Mouse (Mus musculus): ENCODE measurements around the gene Top3b.
"Not testable (repeated sequence)": the region's sequence is repeated elsewhere in the genome, so short reads cannot be mapped to it uniquely, and the experiment has no call there.

The Top3b gene

DNA sequence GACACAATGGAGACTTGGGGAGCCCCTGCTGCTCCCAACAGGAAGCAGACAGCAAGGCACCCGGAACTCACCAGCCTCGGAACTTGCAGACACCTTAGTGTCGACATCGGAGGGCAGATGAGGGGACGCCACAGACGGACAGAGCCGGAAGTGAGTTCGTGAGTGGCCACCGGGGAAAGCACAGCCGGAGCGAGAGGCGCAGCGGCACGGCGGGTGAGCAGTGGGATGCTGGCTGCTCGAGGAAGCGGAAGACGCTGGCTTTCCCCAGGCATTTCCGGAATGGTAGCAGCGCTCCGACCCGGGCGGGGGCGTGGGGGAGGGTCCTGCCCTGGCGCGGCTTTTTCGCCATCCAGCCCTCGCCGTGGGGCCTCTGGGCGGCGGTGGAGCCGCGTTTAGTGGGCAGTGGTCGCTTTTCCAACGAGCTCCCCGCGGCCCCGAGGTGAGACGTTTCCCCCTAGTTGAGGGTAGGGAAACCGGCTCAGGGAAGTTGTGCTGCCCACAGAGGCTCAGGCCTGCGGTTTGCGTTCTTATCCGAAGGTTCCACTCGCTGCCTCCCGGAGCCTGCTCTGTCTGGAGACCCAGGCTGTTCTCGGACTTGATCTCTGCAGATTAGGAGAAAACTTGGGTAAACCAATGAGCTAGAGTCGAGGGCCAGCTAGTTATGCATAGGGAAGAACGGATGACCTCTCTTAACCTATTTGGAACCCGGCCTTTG lies at the start of gene Top3b, which contains the start of gene Vpreb1:
Top3b (plus strand) TSS at position 120 of the 715 bp plus-strand sequence.
Vpreb1 (minus strand) TSS at position 227 of the 715 bp plus-strand sequence.
- peak; percentile 95 for DNase-seq (ENCODE audit: inconsistent ontology term)

DNA sequence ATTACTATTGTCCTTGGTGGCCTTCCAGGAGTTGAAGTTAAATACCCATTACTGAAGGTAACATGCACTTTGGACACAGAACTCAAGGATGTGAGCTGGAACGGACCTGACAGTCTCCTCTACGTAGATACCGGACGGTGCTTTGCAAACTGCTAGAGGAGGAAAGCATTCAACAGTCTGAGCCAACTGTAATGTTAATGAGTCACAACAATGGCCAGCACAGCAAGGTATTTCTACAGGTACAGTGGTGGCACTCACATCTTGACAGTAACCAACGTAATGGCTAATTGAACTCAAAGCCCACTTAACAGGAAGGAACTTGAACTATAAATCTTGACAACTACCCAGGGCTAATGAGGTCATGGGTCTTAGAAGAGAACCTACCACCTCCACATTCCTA lies 45.1 kb upstream of the Top3b start:
- DNase-seq (ENCODE audit: inconsistent ontology term), result no peak

DNA sequence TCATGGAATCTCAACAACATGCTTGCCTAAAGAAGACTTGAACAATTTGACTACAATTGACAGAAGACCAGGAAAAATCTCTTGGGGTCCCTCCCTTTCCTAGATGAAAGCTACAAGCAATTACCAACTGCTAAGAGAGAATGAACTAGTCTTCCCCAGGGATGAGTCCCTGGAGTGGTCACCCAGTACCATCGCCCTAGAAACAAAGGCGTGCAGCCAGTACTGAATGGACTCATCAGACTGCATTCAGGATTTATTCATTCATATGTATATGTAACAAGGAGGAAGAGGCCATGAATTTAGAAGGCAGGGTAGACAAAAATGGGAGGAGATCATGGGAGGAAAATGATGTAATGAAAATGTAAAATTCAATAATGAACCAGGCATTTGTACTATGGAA lies 44.3 kb upstream of the Top3b start:
- DNase-seq (ENCODE audit: inconsistent ontology term), result no peak

DNA sequence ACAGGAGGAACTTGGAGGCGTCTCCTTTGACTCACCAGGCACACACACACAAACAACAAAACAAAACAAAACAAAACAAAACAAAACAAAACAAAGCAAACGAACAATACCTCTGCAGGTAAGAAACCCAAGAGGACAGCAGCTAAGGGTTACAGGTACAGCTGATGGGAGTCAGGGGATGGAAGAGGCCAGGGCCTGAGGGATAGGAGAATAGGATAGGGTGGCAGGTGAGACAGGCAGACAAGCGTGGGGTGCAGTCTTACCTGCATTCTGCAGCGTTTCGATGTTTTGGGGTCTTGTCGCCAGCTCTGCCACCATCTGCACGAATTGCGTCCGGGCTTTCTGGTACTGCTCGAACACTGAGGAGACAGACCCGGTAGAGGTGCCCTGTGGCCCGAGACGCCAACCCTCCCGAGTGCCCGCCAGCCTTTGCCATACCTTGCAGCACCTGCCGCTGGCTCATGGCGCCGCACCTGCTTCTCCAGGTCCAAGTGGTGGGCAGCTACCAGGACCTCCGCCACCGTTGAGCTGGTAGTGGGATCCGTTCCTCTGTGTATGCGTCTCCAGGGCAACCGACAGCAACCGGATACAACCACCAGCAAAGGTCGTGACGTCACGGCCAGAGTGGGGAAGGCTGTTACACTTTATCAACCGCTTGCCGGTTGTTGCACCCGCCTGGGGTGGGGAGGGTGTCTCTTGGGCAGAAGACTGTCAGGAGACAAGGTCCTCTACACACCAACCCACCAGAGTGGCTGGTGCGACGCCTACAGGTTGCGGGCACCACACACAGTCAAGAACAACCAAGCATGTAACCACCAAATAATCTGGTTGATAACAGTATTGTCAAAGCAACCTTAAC lies 41.5 kb upstream of the Top3b start, which contains the start of gene Spag6l:
Spag6l (minus strand) TSS at position 700 of the 859 bp plus-strand sequence.
- DNase-seq (ENCODE audit: inconsistent ontology term), result peak; percentile 51

DNA sequence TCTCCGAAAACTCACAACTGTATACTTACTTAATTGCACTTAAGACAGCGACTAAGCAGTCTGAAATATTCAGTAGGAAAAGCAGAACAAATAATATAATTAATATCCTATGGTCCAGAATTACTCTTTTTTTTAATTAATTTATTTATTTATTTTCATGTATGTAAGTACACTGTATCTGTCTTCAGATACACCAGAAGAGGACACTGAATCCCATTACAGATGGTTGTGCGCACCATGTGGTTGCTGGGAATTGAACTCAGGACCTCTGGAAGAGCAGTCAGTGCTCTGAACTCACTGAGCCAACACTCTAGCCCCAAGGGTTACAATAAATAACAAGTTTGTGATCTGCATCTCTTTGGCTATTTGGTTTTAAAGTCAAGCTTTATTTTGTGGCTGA lies 40.9 kb upstream of the Top3b start:
- no peak for DNase-seq (ENCODE audit: inconsistent ontology term)

DNA sequence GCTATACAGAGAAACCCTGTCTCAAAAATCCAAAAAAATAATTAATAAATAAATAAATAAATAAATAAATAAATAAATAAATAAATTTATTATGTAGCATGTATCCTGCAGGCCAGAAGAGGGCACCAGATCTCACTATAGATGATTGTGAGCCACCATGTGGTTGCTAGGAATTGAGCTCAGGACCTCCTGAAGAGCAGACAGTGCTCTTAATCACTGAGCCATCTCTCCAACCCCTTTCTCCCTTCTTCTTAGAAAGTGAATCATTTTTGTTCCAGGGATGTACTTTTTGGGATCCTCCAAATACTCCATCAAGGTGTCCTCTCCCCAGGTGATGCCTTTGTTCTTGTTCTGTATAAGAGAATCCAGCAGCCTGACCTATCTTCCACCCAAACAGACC lies 21.3 kb upstream of the Top3b start:
- no peak for DNase-seq (ENCODE audit: inconsistent ontology term)

DNA sequence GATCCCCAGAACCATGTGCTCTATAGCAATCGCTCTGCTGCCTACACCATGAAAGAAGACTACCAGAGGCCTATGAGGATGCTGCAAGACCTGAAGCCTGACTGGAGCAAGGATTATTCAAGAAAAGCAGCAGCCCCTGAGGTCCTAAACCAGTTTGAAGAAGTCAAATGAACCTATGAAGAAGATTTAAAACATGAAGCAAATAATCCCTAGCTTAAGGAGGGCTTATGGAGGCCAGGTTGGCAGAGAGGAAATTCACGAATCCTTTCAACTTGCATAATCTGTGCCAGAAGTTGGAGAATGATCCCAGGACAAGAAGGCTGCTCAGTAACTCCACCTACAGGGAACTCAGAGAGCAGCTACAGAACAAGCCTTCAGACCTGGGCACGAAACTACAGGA lies 18.1 kb upstream of the Top3b start:
- DNase-seq (ENCODE audit: inconsistent ontology term), result no peak

DNA sequence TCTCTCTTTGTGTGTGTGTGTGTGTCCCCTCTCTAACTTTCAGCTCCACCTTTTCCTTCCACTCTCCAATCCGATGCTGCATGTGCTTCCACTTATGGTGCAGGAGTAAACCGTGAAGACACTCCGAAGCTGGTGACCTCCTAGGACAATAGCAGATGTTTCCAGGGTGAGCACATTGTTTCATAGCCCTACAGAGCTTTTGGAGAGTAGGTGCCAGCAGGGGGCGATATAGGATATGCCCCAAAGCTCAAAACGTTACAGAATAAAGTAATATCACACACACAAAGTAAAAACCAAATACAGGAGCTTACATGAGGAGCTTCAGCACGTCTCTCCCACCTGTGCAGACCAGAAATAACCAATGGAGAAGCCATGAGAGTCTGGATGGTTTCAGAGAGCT lies 15.7 kb upstream of the Top3b start:
- peak; percentile 13 for DNase-seq (ENCODE audit: inconsistent ontology term)

DNA sequence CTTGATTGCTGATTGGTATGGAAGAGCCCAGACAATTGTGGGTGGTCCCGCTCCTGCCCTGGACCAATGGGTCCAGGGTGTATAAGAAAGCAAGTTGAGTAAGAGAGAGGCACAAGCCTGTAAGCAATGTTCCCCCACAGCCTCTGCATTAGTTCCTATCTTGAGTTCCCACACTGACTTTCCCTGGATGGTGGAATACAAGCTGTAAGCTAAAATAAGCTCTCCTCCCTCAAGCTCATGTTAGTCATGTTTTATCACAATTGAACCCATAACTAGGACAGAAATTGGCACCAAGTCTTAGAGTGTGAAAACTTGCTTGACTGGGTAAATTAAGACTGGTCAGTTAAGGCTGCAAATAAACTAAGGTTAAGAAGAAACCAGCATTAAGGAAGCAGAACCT lies 15.0 kb upstream of the Top3b start:
- DNase-seq (ENCODE audit: inconsistent ontology term), result no peak

DNA sequence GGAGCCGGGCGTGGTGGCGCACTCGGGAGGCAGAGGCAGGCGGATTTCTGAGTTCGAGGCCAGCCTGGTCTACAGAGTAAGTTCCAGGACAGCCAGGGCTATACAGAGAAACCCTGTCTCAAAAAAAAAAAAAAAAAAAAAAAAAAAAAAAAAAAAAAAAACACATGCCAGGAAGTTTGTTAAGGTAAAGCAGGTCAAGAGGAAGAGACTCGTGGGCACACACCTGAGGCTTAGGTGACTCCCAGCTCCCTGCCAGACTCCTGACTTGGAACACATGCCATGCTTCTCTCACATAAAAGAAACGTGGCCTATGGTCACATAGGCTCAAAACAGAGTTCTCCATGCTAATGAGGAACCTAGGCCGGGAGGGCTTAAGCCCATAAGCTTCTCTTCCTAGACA lies 14.5 kb upstream of the Top3b start:
- DNase-seq (ENCODE audit: inconsistent ontology term), result not testable (repeated sequence)

DNA sequence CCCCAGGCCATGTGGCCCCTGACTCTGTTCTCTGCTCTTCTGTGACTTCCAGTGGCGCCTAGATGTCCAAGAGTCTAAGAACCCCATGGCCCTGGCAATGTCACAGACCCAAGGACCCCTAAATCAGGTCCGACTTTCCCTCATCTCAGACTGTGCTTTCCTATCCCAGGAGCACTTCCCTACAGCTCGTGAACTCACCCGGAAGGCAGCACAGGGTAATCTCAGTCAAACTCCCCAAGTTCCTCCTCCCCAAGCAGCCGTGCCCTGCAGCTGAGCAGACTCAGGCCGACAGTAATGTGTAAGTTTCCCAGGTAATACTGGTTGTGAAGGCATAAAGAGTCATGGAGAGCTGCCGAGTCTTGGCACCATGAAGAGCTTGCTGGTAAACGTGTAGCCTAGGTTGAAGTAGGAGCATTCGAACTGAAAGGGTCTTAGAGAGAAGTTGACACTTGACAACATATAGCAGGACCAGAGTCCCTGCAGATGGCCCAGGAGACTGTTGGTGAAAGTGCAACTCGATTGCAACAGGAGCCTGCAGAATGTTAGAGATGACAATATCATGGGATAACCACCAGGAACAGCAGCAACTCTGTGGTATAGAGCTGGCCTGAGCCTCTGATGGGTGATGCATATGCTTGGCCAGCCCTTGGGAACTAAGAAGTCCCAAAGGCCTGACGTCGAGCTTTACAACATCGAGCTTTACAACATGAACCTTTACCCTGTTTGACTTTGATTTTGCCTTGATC lies 13.6 kb upstream of the Top3b start:
- DNase-seq (ENCODE audit: inconsistent ontology term), result no peak

DNA sequence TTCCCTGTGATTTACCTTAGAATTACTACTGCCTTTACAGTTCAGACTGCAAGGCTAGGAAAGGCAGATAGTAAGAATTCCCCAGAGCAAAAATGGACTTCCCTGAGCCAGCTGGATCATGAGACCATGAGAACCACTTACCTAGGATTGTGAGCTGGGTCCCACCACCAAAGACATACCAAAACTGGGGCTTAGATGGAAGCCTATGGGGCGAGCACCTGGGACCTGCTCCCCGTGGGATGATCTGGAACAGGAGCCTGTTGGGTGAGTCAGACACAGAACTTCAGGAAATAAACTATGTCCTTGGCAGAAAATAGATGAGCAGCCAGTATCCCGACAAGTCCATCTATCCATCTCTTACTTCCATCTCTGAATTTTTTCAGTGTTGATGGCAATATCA lies 8.2 kb upstream of the Top3b start:
- DNase-seq (ENCODE audit: inconsistent ontology term), result no peak

DNA sequence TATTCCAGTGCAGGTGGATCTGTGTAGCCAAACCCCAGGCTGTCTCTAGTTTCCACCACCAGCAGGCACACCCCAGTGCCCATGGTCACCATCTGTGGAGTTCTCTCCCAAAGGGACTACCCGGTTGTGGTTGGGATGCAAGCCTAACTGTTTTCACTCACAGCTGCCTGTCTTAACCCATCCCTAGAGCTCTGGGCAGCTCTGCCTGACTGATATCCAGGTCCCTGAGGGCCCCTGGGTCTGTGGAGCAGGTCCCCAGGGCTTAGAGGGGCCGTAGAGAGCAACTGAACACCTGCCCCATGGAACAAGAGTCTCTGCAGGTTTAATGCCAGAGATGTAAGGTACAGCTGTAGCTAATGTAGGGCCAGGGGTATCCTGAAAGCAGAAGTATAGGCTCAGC lies 6.6 kb upstream of the Top3b start, which contains the start of gene Igll1:
Igll1 (minus strand) TSS at position 8 of the 400 bp plus-strand sequence.
- no peak for DNase-seq (ENCODE audit: inconsistent ontology term)

DNA sequence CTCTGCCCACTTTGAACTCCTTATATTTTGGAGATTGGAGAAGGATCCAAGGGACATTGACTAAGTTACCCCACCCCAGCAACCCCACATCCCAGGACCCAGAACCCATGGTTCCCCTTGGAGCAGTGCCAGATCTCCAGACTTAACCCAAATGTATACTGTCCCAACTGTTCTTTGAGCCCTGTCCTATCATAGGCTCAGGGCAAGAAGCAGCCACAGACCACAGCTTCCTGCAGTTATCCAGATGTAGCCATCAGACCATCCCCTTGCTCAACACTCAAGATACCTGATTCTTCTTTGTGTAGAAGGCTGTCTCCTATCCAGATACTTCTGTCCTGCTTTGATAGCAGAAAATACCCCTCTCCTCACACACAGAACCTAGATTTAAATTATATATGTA lies 5.3 kb upstream of the Top3b start:
- no peak for DNase-seq (ENCODE audit: inconsistent ontology term)

DNA sequence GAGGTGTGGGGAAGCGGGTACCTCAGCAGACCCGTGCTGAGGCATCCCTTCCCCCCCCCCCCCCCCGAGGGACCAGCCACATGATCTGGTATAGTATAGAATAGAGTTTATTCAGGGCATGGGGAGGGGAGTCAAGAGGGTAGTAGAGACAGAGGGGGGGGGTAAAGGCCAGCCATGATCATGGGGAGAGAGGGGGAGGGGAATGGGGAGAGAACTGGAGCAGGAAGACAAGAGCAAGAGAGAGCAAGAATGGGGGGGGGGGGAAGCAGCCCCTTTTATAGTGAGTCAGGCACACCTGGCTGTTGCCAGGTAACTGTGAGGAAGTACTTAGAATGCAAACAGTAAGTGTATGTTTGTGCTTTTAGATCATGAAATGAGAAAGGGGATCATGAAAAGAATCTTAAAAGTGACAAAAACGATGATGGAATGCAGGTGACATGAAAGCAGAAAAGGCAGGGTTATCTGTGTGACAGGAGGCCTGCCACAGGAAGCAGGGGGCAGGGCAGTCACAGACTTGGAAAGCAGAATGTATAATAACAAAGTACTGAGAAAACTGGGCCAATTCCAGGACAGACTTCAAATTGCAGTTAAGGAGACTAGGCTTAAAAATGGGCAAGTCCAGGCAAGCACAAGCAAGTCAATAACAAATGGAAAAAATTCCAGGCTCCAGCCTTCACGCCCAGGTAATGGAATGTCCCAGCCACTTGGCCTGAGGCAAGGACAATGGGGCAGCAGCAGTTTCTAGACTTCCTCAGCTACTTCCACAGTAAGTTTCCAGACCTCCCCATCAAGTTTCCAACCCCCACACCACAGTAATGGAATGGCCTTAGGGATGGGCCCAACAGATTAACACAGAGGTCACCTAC lies 4.6 kb upstream of the Top3b start:
- DNase-seq (ENCODE audit: inconsistent ontology term), result peak; percentile 36

DNA sequence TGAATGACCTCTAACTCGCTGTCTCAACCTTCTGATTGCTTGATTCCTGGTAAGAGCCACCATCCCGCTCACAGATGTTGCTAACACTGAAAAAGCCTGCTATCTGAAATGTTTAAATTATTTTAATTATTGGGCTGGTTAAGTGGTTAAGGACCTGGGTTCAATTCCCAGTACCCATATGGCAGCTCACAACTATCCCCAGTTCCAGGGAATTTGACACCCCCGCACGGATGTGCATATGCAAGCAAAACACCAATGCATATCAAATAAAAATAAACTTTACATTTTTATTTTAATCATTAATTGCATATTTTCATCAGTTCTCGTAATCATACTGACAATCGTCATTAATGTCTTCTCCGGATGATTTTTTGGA lies 307 bp upstream of the Top3b start:
- no peak for DNase-seq (ENCODE audit: inconsistent ontology term)

DNA sequence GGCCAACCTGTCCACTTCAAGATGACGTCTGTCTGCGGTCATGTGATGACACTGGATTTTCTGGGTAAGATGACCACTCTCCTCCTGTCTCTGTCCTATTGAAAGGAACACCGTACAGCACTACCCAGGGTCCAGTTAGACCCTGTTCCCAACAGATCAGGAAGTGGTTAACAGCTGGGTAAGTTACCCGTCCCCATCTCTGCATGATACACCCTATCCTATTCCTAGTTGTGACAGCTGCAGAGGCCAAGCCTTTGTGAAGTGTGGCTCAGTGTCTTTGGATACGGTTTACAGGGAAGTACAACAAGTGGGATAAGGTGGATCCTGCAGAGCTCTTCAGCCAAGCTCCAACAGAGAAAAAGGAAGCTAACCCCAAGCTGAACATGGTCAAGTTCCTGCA lies 8.5 kb downstream of the Top3b start:
- DNase-seq (ENCODE audit: inconsistent ontology term), result no peak

DNA sequence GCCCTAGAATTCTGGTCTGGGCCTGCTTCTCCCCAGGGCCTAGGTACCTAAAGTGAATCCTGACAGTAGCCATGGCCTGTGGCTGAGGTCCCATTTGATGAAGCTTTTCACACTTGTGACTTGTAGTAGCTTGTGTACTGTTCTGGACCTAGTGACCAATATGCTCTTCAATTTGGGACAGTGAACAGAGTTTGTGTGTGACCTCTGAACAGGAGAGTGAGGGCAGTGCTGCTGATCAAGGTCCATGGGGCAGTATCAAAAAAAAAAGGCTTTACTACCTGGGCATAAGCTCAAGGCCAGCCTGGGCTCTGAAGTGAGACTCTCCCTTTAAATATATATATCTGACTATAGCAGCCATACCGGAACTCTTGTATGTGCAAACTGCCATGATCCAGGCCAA lies 17.8 kb downstream of the Top3b start:
- DNase-seq (ENCODE audit: inconsistent ontology term), result no peak

DNA sequence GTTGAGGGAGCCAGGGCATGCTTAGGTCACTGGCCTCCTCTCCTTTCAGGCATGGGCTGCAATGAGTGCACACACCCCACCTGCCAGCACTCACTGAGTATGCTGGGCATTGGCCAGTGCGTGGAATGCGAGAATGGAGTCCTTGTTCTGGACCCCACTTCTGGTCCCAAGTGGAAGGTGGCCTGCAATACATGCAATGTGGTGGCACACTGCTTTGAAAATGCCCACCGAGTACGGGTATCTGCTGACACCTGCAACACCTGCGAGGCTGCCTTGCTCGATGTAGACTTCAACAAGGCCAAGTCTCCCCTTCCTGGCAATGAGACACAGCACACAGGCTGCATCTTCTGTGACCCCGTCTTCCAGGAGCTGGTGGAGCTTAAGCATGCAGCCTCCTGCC lies 21.8 kb downstream of the Top3b start:
- DNase-seq (ENCODE audit: inconsistent ontology term), result no peak

DNA sequence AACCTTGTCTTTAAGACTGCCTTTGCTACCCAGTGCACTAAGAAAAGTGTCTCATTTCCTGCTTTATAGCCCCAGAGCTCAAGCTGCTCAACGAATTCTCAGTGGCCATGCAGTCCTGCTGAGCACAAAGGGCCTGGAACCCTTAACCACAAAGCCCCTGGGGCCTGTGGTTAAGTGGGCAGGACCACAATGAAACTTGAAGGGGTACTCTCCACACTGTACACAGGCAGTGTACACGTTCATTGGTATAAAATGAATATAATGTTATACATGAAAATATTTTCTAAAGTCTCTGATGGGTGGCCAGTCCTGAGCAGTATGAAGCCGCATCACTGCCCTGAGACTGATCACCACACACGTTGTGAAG lies 25.5 kb downstream of the Top3b start:
- DNase-seq (ENCODE audit: inconsistent ontology term), result no peak

DNA sequence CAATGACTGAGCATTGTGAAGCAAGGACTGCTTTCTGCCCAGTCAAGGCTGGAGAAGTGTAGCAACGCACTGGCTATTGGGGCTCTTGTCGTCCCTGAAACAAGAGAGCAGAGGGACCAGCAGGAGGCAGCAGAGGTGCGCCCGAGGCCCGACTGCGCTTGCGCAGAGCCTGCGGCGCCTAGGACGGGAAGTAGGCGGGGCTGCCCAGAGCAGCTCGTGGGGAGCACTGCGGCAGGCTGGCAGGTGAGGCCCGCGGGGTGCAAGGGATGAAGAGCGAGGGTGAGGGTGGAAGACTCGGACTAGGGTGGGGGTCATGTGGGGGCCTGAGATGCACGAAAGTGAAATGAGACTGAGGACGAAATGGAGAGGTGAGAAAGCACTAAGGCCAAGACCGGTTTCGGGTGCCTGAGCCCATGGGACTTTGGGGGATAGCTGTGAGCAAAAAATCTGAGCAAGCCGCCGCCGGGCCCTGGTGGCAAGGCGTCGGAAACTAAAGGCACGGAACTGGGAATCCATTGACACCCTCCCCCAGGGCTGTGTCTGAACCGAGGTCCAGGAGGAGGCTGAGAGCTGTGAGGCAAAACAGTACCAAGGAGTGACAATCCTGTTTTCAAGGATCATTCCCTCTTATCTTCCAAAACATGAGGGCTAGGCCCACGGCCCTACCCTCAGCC lies 26.0 kb downstream of the Top3b start, which contains the start of gene Ppm1f:
Ppm1f (plus strand) TSS at position 88 of the 674 bp plus-strand sequence.
- DNase-seq (ENCODE audit: inconsistent ontology term), result peak; percentile 91
